Mouse (Mus musculus): ENCODE measurements around the gene Jag1. TPM values are rescaled to one million over a fixed set of nuclear protein-coding genes. Genes with fewer than 3 reads are reported as not detected.

Jag1 gene
- polyA plus RNA-seq, 2 experiments = 0.54 to 0.67 TPM

GRCm38 (mm10) chr2:137099211-137099734 lies 17.2 kb downstream of the Jag1 start:
- Histone ChIP-seq H3K27ac (no peak overlapping the region), H3K4me3 (ENCODE audit: insufficient read depth in 1 of 2, low read depth in 2 of 2, low read length in 2 of 2) (no peak overlapping the region), H3K27me3 (ENCODE audit: control insufficient read depth, insufficient read depth, low read length) (no peaks in the 10 kb centered on the region), H3K9ac (replicated peaks) (no peak overlapping the region), H3K9me3 (ENCODE audit: control insufficient read depth, low read length) (no peaks in the 10 kb centered on the region), H3K4me2 (ENCODE audit: low read depth) (no peak overlapping the region), H3K36me3 (replicated peaks; ENCODE audit: control insufficient read depth, insufficient read depth, low read depth) (no peaks in the 10 kb centered on the region), H3K4me1 (replicated peaks; ENCODE audit: control insufficient read depth in 2 of 2, insufficient read depth in 2 of 2, low read length in 1 of 2) (peaks cover 0 to 2% of the 10 kb centered on the region in 2 experiments; a peak in 1 of 4 replicates)
- ATAC-seq (ENCODE audit: insufficient read depth) (no peak), DNase-seq (ENCODE audit: low read depth in 3 of 3, low spot score in 3 of 3) (no peak)
- WGBS (ENCODE audit: insufficient replicate concordance) = 35% methylated on average over 6 of the region's 6 CpGs
- no peak for TF ChIP-seq CTCF (IDR thresholded peaks at IDR 0.05; ENCODE audit: low read depth)
- no peak for TF ChIP-seq EP300 (IDR thresholded peaks at IDR 0.05; ENCODE audit: low read depth)

- H3K27me3 ChIP-seq (ENCODE audit: control insufficient read depth, insufficient read depth, low read length) = no peaks in the 10 kb centered on the region
- H3K36me3 ChIP-seq (replicated peaks; ENCODE audit: control insufficient read depth, insufficient read depth, low read depth) = no peaks in the 10 kb centered on the region
- H3K4me1 ChIP-seq (replicated peaks; ENCODE audit: control insufficient read depth in 2 of 2, insufficient read depth in 2 of 2, low read length in 1 of 2) = peaks cover 0 to 2% of the 10 kb centered on the region in 2 experiments; a peak in 1 of 4 replicates
- H3K9ac ChIP-seq (replicated peaks) = no peak overlapping the region
- no peak for DNase-seq (ENCODE audit: low read depth in 3 of 3, low spot score in 3 of 3)
- TF ChIP-seq EP300 (IDR thresholded peaks at IDR 0.05; ENCODE audit: low read depth) (no peak), CTCF (IDR thresholded peaks at IDR 0.05; ENCODE audit: low read depth) (no peak)
- no peak for ATAC-seq (ENCODE audit: insufficient read depth)
- 50% methylated on average over 11 of the region's 11 CpGs for WGBS (ENCODE audit: insufficient replicate concordance)
- no peak overlapping the region for H3K4me2 ChIP-seq (ENCODE audit: low read depth)
- no peaks in the 10 kb centered on the region for H3K9me3 ChIP-seq (ENCODE audit: control insufficient read depth, low read length)
- H3K4me3 ChIP-seq (ENCODE audit: insufficient read depth in 1 of 2, low read depth in 2 of 2, low read length in 2 of 2) = no peak overlapping the region
- no peak overlapping the region for H3K27ac ChIP-seq
Observed at GRCm38 (mm10) chr2:137098269-137099035, 18.0 kb downstream of the Jag1 start.

- ATAC-seq (ENCODE audit: insufficient read depth) = no peak
- Histone ChIP-seq H3K9me3 (ENCODE audit: control insufficient read depth, low read length) (no peaks in the 10 kb centered on the region), H3K27ac (no peak overlapping the region), H3K4me2 (ENCODE audit: low read depth) (no peak overlapping the region), H3K27me3 (ENCODE audit: control insufficient read depth, insufficient read depth, low read length) (no peaks in the 10 kb centered on the region), H3K9ac (replicated peaks) (no peak overlapping the region), H3K36me3 (replicated peaks; ENCODE audit: control insufficient read depth, insufficient read depth, low read depth) (no peaks in the 10 kb centered on the region), H3K4me3 (ENCODE audit: insufficient read depth in 1 of 2, low read depth in 2 of 2, low read length in 2 of 2) (no peak overlapping the region), H3K4me1 (replicated peaks; ENCODE audit: control insufficient read depth in 2 of 2, insufficient read depth in 2 of 2, low read length in 1 of 2) (peaks cover 0 to 2% of the 10 kb centered on the region in 2 experiments; a peak in 1 of 4 replicates)
- no peak for DNase-seq (ENCODE audit: low read depth in 3 of 3, low spot score in 3 of 3)
- TF ChIP-seq EP300 (IDR thresholded peaks at IDR 0.05; ENCODE audit: low read depth) (no peak), CTCF (IDR thresholded peaks at IDR 0.05; ENCODE audit: low read depth) (no peak)
- 46% methylated on average over 5 of the region's 5 CpGs for WGBS (ENCODE audit: insufficient replicate concordance)
Observed at GRCm38 (mm10) chr2:137096981-137097460, 19.4 kb downstream of the Jag1 start.

- ATAC-seq (ENCODE audit: insufficient read depth) (no peak), DNase-seq (ENCODE audit: low read depth in 3 of 3, low spot score in 3 of 3) (no peak)
- H3K9ac ChIP-seq (replicated peaks) = no peak overlapping the region
- no peak overlapping the region for H3K4me3 ChIP-seq (ENCODE audit: insufficient read depth in 1 of 2, low read depth in 2 of 2, low read length in 2 of 2)
- TF ChIP-seq EP300 (IDR thresholded peaks at IDR 0.05; ENCODE audit: low read depth) (no peak), CTCF (IDR thresholded peaks at IDR 0.05; ENCODE audit: low read depth) (no peak)
- no peaks in the 10 kb centered on the region for H3K27me3 ChIP-seq (ENCODE audit: control insufficient read depth, insufficient read depth, low read length)
- H3K4me1 ChIP-seq (replicated peaks; ENCODE audit: control insufficient read depth in 2 of 2, insufficient read depth in 2 of 2, low read length in 1 of 2) = no peaks in the 10 kb centered on the region
- H3K36me3 ChIP-seq (replicated peaks; ENCODE audit: control insufficient read depth, insufficient read depth, low read depth) = no peaks in the 10 kb centered on the region
- no peaks in the 10 kb centered on the region for H3K9me3 ChIP-seq (ENCODE audit: control insufficient read depth, low read length)
- no peak overlapping the region for H3K27ac ChIP-seq
- no peak overlapping the region for H3K4me2 ChIP-seq (ENCODE audit: low read depth)
- WGBS (ENCODE audit: insufficient replicate concordance) = 67% methylated on average over 8 of the region's 8 CpGs
Observed at GRCm38 (mm10) chr2:137094301-137094700, 22.1 kb downstream of the Jag1 start.

- Histone ChIP-seq H3K27me3 (ENCODE audit: control insufficient read depth, insufficient read depth, low read length) (no peaks in the 10 kb centered on the region), H3K4me2 (ENCODE audit: low read depth) (no peak overlapping the region), H3K9ac (replicated peaks) (no peak overlapping the region), H3K9me3 (ENCODE audit: control insufficient read depth, low read length) (no peaks in the 10 kb centered on the region), H3K27ac (no peak overlapping the region), H3K4me1 (replicated peaks; ENCODE audit: control insufficient read depth in 2 of 2, insufficient read depth in 2 of 2, low read length in 1 of 2) (no peaks in the 10 kb centered on the region), H3K36me3 (replicated peaks; ENCODE audit: control insufficient read depth, insufficient read depth, low read depth) (no peaks in the 10 kb centered on the region), H3K4me3 (ENCODE audit: insufficient read depth in 1 of 2, low read depth in 2 of 2, low read length in 2 of 2) (no peak overlapping the region)
- TF ChIP-seq EP300 (IDR thresholded peaks at IDR 0.05; ENCODE audit: low read depth) (no peak), CTCF (IDR thresholded peaks at IDR 0.05; ENCODE audit: low read depth) (no peak)
- ATAC-seq (ENCODE audit: insufficient read depth) (no peak), DNase-seq (ENCODE audit: low read depth in 3 of 3, low spot score in 3 of 3) (no peak)
- WGBS (ENCODE audit: insufficient replicate concordance) = 71% methylated on average over 7 of the region's 7 CpGs
Observed at GRCm38 (mm10) chr2:137093298-137093630, 23.2 kb downstream of the Jag1 start.
